Mouse (Mus musculus) lung, postnatal 4 days (tissue): ENCODE results near the gene Ubtf.

Experiments
- DNase-seq, 2 experiments: peaks; one replicate each; pipeline ENCODE4 v3.0.0; 2021

The Ubtf gene

GRCm38 (mm10) chr11:102258095-102258494 lies 61.4 kb downstream of the Ubtf start:
- no peak for DNase-seq

GRCm38 (mm10) chr11:102257514-102257913 lies 62.0 kb downstream of the Ubtf start:
- peak in 1 of 2 experiments; percentile 29 for DNase-seq
